8 mouse cellular contexts compared by ENCODE assay signal in the genomic region with DNA sequence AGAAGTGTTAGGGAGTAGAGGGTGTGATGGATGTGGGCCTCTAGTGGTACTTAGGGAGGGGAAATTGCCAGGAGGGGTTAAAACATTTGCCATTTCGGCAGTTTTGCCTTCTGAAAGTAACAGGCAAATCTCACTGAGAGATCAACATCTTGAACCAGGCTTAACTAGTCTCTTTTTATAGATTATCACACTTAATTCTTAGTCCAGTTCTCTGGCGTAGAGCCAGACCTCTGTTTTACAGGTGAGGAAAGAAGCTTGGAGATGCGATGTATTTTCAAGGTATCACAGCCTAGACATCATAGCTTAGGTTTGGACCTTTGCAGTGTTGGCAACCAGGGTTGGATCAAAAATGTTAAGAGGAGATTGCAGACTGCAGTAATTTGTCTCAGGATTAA. TPM values are rescaled to one million over a fixed set of nuclear protein-coding genes. Genes with fewer than 3 reads are reported as not detected.
DNase-seq lines count a peak whose midpoint lies in the region; ATAC-seq lines count a peak whose summit lies in the region.

No protein-coding gene starts in this region.

- H3K9me3 ChIP-seq in kidney, embryonic 16.5 days (ENCODE audit: low read length): no peaks in the 10 kb centered on the region
- no peaks in the 10 kb centered on the region for H3K9me3 ChIP-seq in embryonic facial prominence, embryonic 11.5 days (replicated peaks; ENCODE audit: control insufficient read depth, low read length)
- H3K9me3 ChIP-seq in hindbrain, embryonic 15.5 days: no peaks in the 10 kb centered on the region
- no peaks in the 10 kb centered on the region for H3K9me3 ChIP-seq in midbrain, embryonic 14.5 days (ENCODE audit: control insufficient read depth, low read length)

- peaks cover 17% of the 10 kb centered on the region for H3K4me1 ChIP-seq in kidney, embryonic 16.5 days (ENCODE audit: insufficient read depth, low read length)
- no peaks in the 10 kb centered on the region; the same call in 1 of the 2 replicates for H3K4me1 ChIP-seq in embryonic facial prominence, embryonic 11.5 days (ENCODE audit: control insufficient read depth, insufficient read depth, low read length)
- H3K4me1 ChIP-seq in hindbrain, embryonic 15.5 days (replicated peaks): peaks cover 36% of the 10 kb centered on the region
- peaks cover 22% of the 10 kb centered on the region for H3K4me1 ChIP-seq in midbrain, embryonic 14.5 days (ENCODE audit: control insufficient read depth, insufficient read depth, low read length)

- H3K4me3 ChIP-seq in kidney, embryonic 16.5 days (ENCODE audit: low read length): peak overlapping the region; percentile 67
- peak overlapping the region; percentile 90 for H3K4me3 ChIP-seq in embryonic facial prominence, embryonic 11.5 days (ENCODE audit: low read depth, low read length)
- peak overlapping the region; percentile 56 for H3K4me3 ChIP-seq in hindbrain, embryonic 15.5 days
- H3K4me3 ChIP-seq in midbrain, embryonic 14.5 days (replicated peaks; ENCODE audit: low read depth, low read length): peak overlapping the region; percentile 85

- peak overlapping the region; percentile 89 for H3K9ac ChIP-seq in kidney, embryonic 16.5 days (replicated peaks; ENCODE audit: low read length)
- peak overlapping the region; percentile 90 for H3K9ac ChIP-seq in embryonic facial prominence, embryonic 11.5 days (replicated peaks; ENCODE audit: low read length)
- H3K9ac ChIP-seq in hindbrain, embryonic 15.5 days: peak overlapping the region; percentile 94
- H3K9ac ChIP-seq in midbrain, embryonic 14.5 days (replicated peaks; ENCODE audit: low read length): peak overlapping the region; percentile 92

- WGBS in kidney, embryonic 16.5 days: 49% methylated on average over 3 of the region's 3 CpGs
- 59% methylated on average over 3 of the region's 3 CpGs for WGBS in embryonic facial prominence, embryonic 11.5 days
- 40% methylated on average over 3 of the region's 3 CpGs for WGBS in hindbrain, embryonic 15.5 days
- 51% methylated on average over 3 of the region's 3 CpGs for WGBS in midbrain, embryonic 14.5 days

- no peak for ATAC-seq in kidney, embryonic 16.5 days (ENCODE audit: low FRiP score, low TSS enrichment)
- ATAC-seq in embryonic facial prominence, embryonic 11.5 days (replicated peaks; ENCODE audit: insufficient number of reproducible peaks, low FRiP score, low TSS enrichment, low read depth): no peak
- ATAC-seq in hindbrain, embryonic 15.5 days (ENCODE audit: low FRiP score, low read depth): no peak
- ATAC-seq in midbrain, embryonic 14.5 days (ENCODE audit: low FRiP score, low TSS enrichment): no peak

- H3K27ac ChIP-seq in kidney, embryonic 16.5 days (ENCODE audit: low read length): peak overlapping the region; percentile 81
- no peak overlapping the region for H3K27ac ChIP-seq in embryonic facial prominence, embryonic 11.5 days (replicated peaks; ENCODE audit: low read depth, low read length)
- H3K27ac ChIP-seq in hindbrain, embryonic 15.5 days (replicated peaks): peak overlapping the region; percentile 95
- peak overlapping the region; percentile 93; the same call in 1 of the 2 replicates for H3K27ac ChIP-seq in midbrain, embryonic 14.5 days (replicated peaks; ENCODE audit: low read depth, low read length)

- no peak for DNase-seq in kidney, adult 8-10 months
- DNase-seq in embryonic facial prominence, embryonic 11.5 days (ENCODE audit: low spot score): no peak
- DNase-seq in midbrain, embryonic 14.5 days: no peak
- DNase-seq in embryo, embryonic 11 days: no peak
- DNase-seq in gastrocnemius, postnatal 36 days: no peak
- DNase-seq in gastrocnemius, adult 8-10 months (ENCODE audit: low spot score in 2 of 2): no peak

- peak overlapping the region; percentile 81 for H3K4me2 ChIP-seq in kidney, embryonic 16.5 days (replicated peaks; ENCODE audit: low read depth, low read length)
- peak overlapping the region; percentile 89 for H3K4me2 ChIP-seq in embryonic facial prominence, embryonic 11.5 days (ENCODE audit: low read depth, low read length)
- H3K4me2 ChIP-seq in hindbrain, embryonic 15.5 days: peak overlapping the region; percentile 73
- H3K4me2 ChIP-seq in midbrain, embryonic 14.5 days (ENCODE audit: low read length): peak overlapping the region; percentile 62

- no peaks in the 10 kb centered on the region for H3K27me3 ChIP-seq in kidney, embryonic 16.5 days (ENCODE audit: insufficient read depth, low read length)
- no peaks in the 10 kb centered on the region for H3K27me3 ChIP-seq in embryonic facial prominence, embryonic 11.5 days (ENCODE audit: control insufficient read depth, insufficient read depth, low read length)
- H3K27me3 ChIP-seq in hindbrain, embryonic 15.5 days: peaks cover 4% of the 10 kb centered on the region
- peaks cover 4% of the 10 kb centered on the region; the same call in 1 of the 2 replicates for H3K27me3 ChIP-seq in midbrain, embryonic 14.5 days (ENCODE audit: control insufficient read depth, insufficient read depth, low read length)

- intact Hi-C loops in gastrocnemius, postnatal 36 days (cut with DNase I): no loop called here

- no peaks in the 10 kb centered on the region for H3K36me3 ChIP-seq in kidney, embryonic 16.5 days (ENCODE audit: insufficient read depth, low read length)
- no peaks in the 10 kb centered on the region for H3K36me3 ChIP-seq in embryonic facial prominence, embryonic 11.5 days (replicated peaks; ENCODE audit: control insufficient read depth, insufficient read depth, low read depth, low read length)
- H3K36me3 ChIP-seq in hindbrain, embryonic 15.5 days: no peaks in the 10 kb centered on the region
- H3K36me3 ChIP-seq in midbrain, embryonic 14.5 days (ENCODE audit: control insufficient read depth, insufficient read depth, low read length): 0 out of 2 replicates have a peak, but pooled peaks cover 2% of the 10 kb centered on the region

RNA-seq across cellular contexts. Expression of a gene that starts 1.4 kb away (rescaled TPM):
- polyA plus RNA-seq in kidney, embryonic 16.5 days (2015; fragmentation: Nextera tagmentation; extraction: Ambion mirVana): 22.5 and 24.3 TPM in 2 replicates
- polyA plus RNA-seq in embryonic facial prominence, embryonic 11.5 days (2014; fragmentation: Nextera tagmentation; extraction: Ambion mirVana): 9.6 and 16.6 TPM in 2 replicates
- 22.6 and 30.3 TPM in 2 replicates for polyA plus RNA-seq in hindbrain, embryonic 15.5 days (2015; fragmentation: Nextera tagmentation; extraction: Ambion mirVana)
- polyA plus RNA-seq in midbrain, embryonic 14.5 days (2014; fragmentation: Nextera tagmentation; extraction: Ambion mirVana): 18.0 and 28.3 TPM in 2 replicates
- total RNA-seq in gastrocnemius, postnatal 36 days (2021): 10 to 100 TPM; 19.8 to 20.3 TPM
- total RNA-seq in gastrocnemius, adult 8-10 months (2022): 10 to 100 TPM; 14.6 to 20.4 (median 19.0) TPM

RNA-seq across cellular contexts. Expression of a gene that starts 17.0 kb away (rescaled TPM):
- 2.8 and 3.0 TPM in 2 replicates for polyA plus RNA-seq in kidney, embryonic 16.5 days (2015; fragmentation: Nextera tagmentation; extraction: Ambion mirVana)
- 1.4 and 1.8 TPM in 2 replicates for polyA plus RNA-seq in embryonic facial prominence, embryonic 11.5 days (2014; fragmentation: Nextera tagmentation; extraction: Ambion mirVana)
- 6.3 and 8.2 TPM in 2 replicates for polyA plus RNA-seq in hindbrain, embryonic 15.5 days (2015; fragmentation: Nextera tagmentation; extraction: Ambion mirVana)
- polyA plus RNA-seq in midbrain, embryonic 14.5 days (2014; fragmentation: Nextera tagmentation; extraction: Ambion mirVana): 4.9 and 6.5 TPM in 2 replicates
- under 1 TPM in 1 of 2 experiments, not detected in 1; 0.20 TPM for total RNA-seq in gastrocnemius, postnatal 36 days (2021)
- under 1 TPM in 1 of 4 experiments, not detected in 3; 0.27 TPM for total RNA-seq in gastrocnemius, adult 8-10 months (2022)

RNA-seq across cellular contexts. Expression of a gene that starts 23.3 kb away (rescaled TPM):
- polyA plus RNA-seq in kidney, embryonic 16.5 days (2015; fragmentation: Nextera tagmentation; extraction: Ambion mirVana): 102 and 113 TPM in 2 replicates
- 86.1 and 88.2 TPM in 2 replicates for polyA plus RNA-seq in embryonic facial prominence, embryonic 11.5 days (2014; fragmentation: Nextera tagmentation; extraction: Ambion mirVana)
- polyA plus RNA-seq in hindbrain, embryonic 15.5 days (2015; fragmentation: Nextera tagmentation; extraction: Ambion mirVana): 88.7 and 91.0 TPM in 2 replicates
- 86.2 and 90.8 TPM in 2 replicates for polyA plus RNA-seq in midbrain, embryonic 14.5 days (2014; fragmentation: Nextera tagmentation; extraction: Ambion mirVana)
- 10 to 100 TPM; 23.7 to 30.2 TPM for total RNA-seq in gastrocnemius, postnatal 36 days (2021)
- total RNA-seq in gastrocnemius, adult 8-10 months (2022): 10 to 100 TPM; 25.0 to 28.2 (median 26.2) TPM
